Mouse (Mus musculus) forebrain, embryonic 11.5 days (tissue): ENCODE measurements around the gene Rnf19b. TPM values are rescaled to one million over a fixed set of nuclear protein-coding genes. Genes with fewer than 3 reads are reported as not detected.

Experiments
- ATAC-seq: fragments of 200-750 bp; cut with Nextera tagmentation; replicated peaks from 2 replicates; pipeline ENCODE4 v1.8.0; 2017; ENCODE audit warnings: moderate TSS enrichment; ENCODE audit not compliant: low FRiP score
- DNase-seq: peaks from one replicate; pipeline ENCODE4 v3.0.0-alpha.2; 2017; ENCODE audit warnings: low spot score
- H3K27ac ChIP-seq: fragments of 300-500 bp; sonication (generic); 2 replicates; pipeline ENCODE4 v1.5.1; 2014; ENCODE audit warnings: low read depth, low read length
- H3K27me3 ChIP-seq: fragments of 300-500 bp; sonication (generic); 2 replicates; pipeline ENCODE4 v1.6.1; 2014; ENCODE audit warnings: mild to moderate bottlenecking, low read length, mixed read lengths; ENCODE audit not compliant: control insufficient read depth, insufficient read depth
- H3K36me3 ChIP-seq: fragments of 300-500 bp; sonication (generic); 2 replicates; pipeline ENCODE4 v1.6.1; 2014; ENCODE audit warnings: mild to moderate bottlenecking, low read length, moderate library complexity, mixed read lengths; ENCODE audit not compliant: control insufficient read depth, insufficient read depth
- H3K4me1 ChIP-seq: fragments of 300-500 bp; sonication (generic); replicated peaks from 2 replicates; pipeline ENCODE4 v1.6.1; 2014; ENCODE audit warnings: low read length, mixed read lengths; ENCODE audit not compliant: control insufficient read depth, insufficient read depth
- H3K4me2 ChIP-seq: fragments of 300-500 bp; sonication (generic); 2 replicates; pipeline ENCODE4 v1.6.1; 2014; ENCODE audit warnings: low read depth, mild to moderate bottlenecking, low read length, moderate library complexity, mixed read lengths; ENCODE audit not compliant: severe bottlenecking
- H3K4me3 ChIP-seq: fragments of 300-500 bp; sonication (generic); 2 replicates; pipeline ENCODE4 v1.5.1; 2014; ENCODE audit warnings: low read depth, low read length
- H3K9ac ChIP-seq: fragments of 300-500 bp; sonication (generic); 2 replicates; pipeline ENCODE4 v1.6.1; 2014; ENCODE audit warnings: low read length
- H3K9me3 ChIP-seq: fragments of 300-500 bp; sonication (generic); 2 replicates; pipeline ENCODE4 v1.6.1; 2016; ENCODE audit warnings: low read length, mixed read lengths; ENCODE audit not compliant: control insufficient read depth
- WGBS: fragments of 180-500 bp; shearing (Covaris S2); extraction: QIAGEN DNeasy Blood & Tissue Kit; methylation state at CpG from one replicate; pipeline ENCODE4 v1.1.7; 2014; 5-methylcytosine and 5-hydroxymethylcytosine counted together
- polyA plus RNA-seq: library from polyadenylated mRNA; unstranded; fragments of >200 nt; fragmentation: Nextera tagmentation; extraction: Ambion mirVana; gene quantifications from 2 replicates; pipeline ENCODE4 v1.2.1, GENCODE M21; 2014

Gene Rnf19b
- polyA plus RNA-seq, 1 experiment from 2014 or later = 10.1 TPM

DNA sequence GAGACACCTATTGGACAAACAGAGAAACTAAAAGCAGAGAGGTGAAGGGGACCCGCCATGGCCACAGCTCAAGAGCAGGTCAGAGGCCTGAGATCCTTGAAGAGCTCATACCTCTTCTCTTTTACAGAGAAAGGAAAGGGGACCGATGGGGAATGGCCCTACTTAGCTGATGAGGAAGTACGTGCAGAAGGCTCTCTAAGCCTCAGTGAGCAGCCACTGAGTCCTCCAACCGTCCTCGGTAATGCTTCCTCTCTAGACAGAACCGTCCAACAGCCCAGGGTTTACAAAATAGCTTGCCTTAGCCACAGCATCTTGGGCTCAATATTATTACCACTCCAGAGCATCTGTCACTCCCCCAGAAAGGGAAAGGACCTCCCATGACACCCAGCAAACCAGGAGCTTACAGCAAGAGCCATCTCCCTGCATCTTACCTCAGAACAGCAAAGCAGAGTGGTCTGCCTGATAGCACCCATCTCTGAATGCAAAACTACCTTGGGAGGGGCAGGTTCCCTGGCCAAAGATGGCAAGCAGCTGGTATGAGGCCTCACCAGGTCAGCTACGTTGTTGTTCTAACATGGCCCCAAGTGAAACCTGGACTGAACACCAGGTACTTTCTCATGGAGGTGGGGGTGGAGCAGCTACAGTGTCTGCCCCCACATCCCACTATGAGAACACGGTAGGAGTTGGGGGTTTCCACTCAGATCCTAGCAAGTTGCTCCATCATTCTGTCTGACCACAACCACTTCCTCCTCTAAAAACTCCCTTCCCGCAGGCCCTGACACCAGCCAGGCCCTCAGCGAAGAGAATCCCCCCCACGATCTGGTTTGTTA is 25.7 kb upstream of the Rnf19b start:
- H3K9ac ChIP-seq = no peak overlapping the region
- no peaks in the 10 kb centered on the region for H3K27me3 ChIP-seq
- 80% methylated on average over 11 of the region's 11 CpGs for WGBS
- H3K4me2 ChIP-seq = no peak overlapping the region
- no peak overlapping the region for H3K4me3 ChIP-seq
- no peaks in the 10 kb centered on the region for H3K9me3 ChIP-seq
- no peaks in the 10 kb centered on the region for H3K36me3 ChIP-seq
- DNase-seq (no peak), ATAC-seq (no peak)
- H3K27ac ChIP-seq = no peak overlapping the region
- H3K4me1 ChIP-seq = 0 out of 2 replicates have a peak, but pooled peaks cover 2% of the 10 kb centered on the region

DNA sequence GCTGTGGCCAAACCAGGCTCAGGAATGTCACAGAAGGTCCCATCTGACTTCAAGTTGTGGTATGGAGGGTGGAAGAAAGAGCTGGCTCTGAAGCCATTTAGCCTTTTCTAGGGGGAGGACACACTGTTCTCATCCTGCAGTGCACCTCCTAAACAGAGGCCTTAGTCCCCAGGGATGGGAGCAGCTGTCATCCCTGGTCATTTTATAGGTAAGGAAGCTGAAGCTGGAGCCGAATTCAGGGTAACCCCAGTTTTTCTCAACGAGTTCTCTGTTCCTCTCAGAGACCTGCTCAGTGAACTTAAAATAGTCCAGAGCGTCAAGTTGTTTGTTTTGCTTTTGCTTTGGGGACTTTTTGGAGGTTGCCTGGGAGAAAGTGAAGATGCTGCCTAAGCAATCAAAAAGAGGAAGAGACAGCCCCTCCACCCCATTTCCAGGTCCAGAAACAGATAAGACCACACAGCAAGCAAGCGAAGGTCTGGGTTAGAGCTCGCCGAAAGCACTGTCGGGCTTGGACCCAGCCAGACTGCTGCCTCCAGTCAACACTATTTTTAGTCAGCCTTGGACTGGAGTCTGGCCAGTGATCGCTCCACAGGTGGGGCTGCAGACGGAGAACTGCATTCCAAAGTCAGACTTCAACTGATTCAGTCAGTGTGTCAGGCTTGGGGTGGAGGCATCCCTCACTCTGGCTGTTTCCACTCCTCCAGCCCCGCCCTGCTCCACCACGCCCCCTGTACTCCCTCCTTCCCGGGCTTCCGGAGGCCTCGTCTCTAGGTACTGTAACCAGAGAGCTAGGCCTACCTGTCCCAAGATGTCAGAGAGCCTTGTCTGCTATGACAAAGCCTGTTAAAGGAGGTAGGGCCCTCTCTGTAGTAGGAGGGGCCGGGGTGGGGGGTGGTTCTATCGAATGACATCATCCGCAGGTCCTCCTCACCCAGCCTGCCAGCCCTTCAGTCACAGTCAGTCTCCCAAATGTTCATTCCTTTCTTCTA is 24.8 kb upstream of the Rnf19b start:
- Histone ChIP-seq H3K4me2 (no peak overlapping the region), H3K4me3 (no peak overlapping the region), H3K9ac (peak overlapping the region; percentile 14; the same call in 1 of the 2 replicates), H3K36me3 (no peaks in the 10 kb centered on the region), H3K9me3 (no peaks in the 10 kb centered on the region), H3K27me3 (no peaks in the 10 kb centered on the region), H3K4me1 (0 out of 2 replicates have a peak, but pooled peaks cover 2% of the 10 kb centered on the region), H3K27ac (no peak overlapping the region)
- 32% methylated on average over 17 of the region's 17 CpGs for WGBS
- DNase-seq = peak; percentile 70
- no peak for ATAC-seq

DNA sequence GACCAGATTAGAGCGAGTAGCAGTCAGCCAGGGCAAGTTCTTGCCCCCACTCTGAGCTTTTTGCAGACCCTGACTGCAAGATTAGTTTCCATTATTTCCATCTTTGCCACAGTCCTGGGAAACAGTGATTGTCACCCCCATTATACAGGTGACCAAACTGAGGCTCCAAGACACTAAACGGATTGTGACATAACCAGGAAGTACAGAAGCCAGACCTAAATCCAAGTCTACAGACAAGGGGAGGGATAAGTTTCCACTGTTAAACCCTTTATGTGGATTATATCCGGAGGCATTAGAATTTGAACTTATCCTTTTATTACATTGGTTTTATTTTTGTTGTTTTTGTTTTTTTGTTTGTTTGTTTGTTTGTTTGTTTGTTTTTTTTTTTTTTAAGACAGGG is 23.8 kb upstream of the Rnf19b start:
- 93% methylated on average over 3 of the region's 3 CpGs for WGBS
- no peak for DNase-seq
- Histone ChIP-seq H3K9ac (no peak overlapping the region), H3K4me3 (no peak overlapping the region), H3K36me3 (no peaks in the 10 kb centered on the region), H3K9me3 (no peaks in the 10 kb centered on the region), H3K27ac (no peak overlapping the region), H3K27me3 (no peaks in the 10 kb centered on the region), H3K4me2 (no peak overlapping the region), H3K4me1 (0 out of 2 replicates have a peak, but pooled peaks cover 2% of the 10 kb centered on the region)
- no peak for ATAC-seq

DNA sequence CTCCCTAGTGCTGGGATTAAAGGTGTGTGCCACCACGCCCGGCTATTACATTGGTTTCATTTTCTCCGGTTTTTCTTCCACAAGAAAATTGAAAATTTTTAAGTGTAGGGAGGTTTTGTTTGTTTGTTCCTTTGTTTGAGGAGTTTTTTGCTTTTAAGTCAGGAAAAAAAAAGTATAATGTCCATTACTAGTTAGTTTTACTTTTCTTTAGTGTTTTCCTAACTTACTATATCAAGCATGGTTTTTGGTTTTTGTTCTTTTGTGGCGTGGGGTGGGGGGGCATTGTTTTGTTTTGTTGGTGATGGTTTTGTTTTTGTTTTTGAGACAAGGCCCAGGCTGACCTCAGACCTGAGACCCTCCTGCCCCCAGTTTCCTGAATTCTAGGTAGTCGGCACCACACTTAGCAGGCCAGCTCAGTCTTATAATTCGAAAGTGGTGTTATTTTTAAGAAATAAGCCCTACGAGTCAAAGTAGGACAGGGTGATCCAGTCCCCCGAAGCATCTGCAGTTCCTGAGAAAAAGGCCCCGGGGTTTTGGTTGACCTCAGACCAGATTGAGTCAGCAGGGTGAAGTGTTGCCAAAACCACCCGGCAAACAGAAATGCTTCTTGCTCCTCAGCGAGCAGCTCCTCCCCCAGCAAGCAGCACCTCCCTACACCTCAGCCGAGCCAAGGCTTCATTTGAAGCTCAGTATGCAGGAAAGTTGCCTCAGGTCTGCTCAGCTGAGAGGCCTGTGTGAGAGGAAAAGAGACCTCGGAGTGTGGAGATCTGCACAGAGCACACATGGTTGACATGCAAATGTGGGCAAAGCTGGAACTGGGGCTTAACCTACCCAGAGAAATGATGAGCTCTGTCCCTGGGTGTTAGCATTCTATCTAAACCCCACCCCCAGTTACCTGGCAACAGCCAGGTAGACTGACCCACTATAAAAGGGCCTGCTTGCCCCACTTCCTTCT is 23.1 kb upstream of the Rnf19b start:
- ATAC-seq = no peak
- Histone ChIP-seq H3K4me3 (no peak overlapping the region), H3K4me2 (no peak overlapping the region), H3K27ac (no peak overlapping the region), H3K4me1 (0 out of 2 replicates have a peak, but pooled peaks cover 2% of the 10 kb centered on the region), H3K27me3 (no peaks in the 10 kb centered on the region), H3K9me3 (no peaks in the 10 kb centered on the region), H3K36me3 (no peaks in the 10 kb centered on the region), H3K9ac (no peak overlapping the region)
- no peak for DNase-seq
- 57% methylated on average over 13 of the region's 13 CpGs for whole genome bisulfite sequencing

DNA sequence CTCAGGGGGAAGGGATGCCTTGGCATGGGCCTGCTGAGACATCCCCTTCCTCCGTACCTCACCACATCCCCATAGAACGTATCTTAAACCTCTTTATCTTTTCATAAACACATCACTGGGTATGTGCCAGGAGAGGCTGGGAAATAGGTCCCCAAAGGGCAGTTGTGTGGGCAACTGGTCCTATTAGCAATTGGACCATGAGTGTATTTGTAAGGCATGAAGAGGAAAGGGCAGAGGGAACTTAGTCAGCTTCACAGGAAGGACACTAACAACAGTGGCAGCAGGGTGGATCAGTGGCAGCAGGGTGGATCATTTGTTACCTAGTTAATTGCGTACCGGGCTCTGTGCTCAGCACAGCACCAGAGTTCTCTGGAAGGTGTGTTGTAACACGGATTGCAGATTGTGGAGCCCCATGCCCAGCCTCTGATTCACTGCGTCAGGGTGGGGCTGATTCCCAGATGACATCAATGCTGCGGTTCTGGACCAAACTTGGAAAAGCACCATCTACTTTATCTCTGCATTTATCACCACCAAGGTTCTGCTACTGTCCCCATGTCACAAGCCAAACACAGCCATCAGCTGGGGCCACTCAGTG is 22.1 kb upstream of the Rnf19b start:
- Histone ChIP-seq H3K4me2 (no peak overlapping the region), H3K9ac (no peak overlapping the region), H3K4me3 (no peak overlapping the region), H3K36me3 (no peaks in the 10 kb centered on the region), H3K27me3 (no peaks in the 10 kb centered on the region), H3K4me1 (0 out of 2 replicates have a peak, but pooled peaks cover 2% of the 10 kb centered on the region), H3K9me3 (no peaks in the 10 kb centered on the region), H3K27ac (no peak overlapping the region)
- WGBS = 74% methylated on average over 7 of the region's 7 CpGs
- ATAC-seq (no peak), DNase-seq (no peak)

DNA sequence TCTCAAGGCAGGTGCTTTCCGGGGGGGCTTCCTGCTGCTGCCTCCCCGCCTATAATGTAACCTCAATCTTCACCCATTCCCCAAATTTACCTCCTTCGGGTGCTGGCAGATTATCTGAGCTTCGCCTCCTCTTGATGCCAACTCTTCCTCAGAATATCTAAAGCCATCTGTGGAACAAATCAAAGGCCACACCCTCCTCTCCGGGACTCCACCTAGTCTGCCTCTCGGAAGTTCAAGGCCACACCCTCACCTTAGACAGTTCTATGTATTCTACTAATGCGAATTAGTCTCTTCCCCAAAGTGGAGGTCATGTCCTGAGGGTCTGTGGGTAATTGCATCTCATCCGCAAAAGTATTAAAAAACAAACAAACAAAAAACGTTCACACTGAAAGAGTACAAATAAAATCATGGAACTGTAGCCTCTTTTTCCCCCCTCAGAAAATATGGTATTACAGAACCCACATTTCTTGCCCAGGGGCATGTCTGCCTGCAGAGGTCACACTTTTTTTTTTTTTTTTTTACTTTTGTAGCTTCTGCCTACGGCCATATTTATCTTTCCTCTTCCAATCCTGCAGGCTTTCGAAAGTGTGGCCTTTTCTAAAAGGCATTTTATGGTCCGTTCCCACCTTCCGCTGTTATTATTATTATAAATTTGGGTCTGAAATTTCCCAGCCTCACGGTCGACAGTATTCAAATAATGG is 10.2 kb upstream of the Rnf19b start:
- 21% methylated on average over 15 of the region's 15 CpGs for WGBS
- H3K9me3 ChIP-seq = no peaks in the 10 kb centered on the region
- H3K27me3 ChIP-seq = peaks cover 17% of the 10 kb centered on the region
- H3K4me2 ChIP-seq = peak overlapping the region; percentile 97
- peaks cover 6% of the 10 kb centered on the region for H3K4me1 ChIP-seq
- ATAC-seq (no peak), DNase-seq (peak; percentile 48)
- H3K4me3 ChIP-seq = peak overlapping the region; percentile 52
- H3K9ac ChIP-seq = peak overlapping the region; percentile 79
- H3K36me3 ChIP-seq = no peaks in the 10 kb centered on the region
- H3K27ac ChIP-seq = peak overlapping the region; percentile 62; the same call in 1 of the 2 replicates

DNA sequence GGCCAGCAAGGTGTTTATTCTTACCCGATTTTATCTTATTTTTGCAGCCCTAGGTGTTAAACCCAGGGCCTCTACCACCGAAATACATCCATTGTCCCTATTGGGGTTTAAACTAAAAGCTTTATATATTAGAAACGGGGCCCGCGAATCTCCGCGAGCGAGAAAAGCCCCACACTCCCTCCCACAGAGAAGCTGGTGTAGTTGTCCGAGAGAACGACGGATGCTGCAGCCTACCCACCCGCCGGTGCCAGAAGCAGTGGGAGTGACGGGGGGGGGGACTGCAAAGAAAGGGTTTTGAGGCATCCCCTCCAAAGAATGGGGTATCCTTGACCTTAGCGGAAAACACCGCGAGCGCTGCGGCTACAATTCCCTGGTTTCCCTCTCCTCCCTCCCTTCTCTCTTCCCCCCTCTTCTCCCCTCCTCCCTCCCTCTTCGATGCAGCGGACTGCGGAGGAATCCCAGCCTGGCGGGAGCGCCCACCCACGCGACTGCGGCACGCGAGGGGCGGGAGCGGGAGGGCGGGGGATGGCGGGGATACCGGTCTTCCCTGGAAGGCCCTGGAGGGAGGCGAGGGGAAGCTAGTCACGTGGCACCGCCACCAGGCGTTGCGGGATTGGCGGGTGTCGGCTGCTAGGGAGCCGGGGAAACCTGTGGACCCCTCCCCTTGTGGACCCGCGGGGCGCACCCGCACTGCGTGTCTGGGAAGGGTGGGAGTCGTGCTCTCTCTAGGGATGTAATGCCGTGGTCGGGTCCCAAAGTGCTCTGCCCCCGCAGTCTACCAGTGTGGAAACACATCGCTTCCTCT is 9.4 kb upstream of the Rnf19b start:
- H3K4me1 ChIP-seq = peaks cover 6% of the 10 kb centered on the region
- peak overlapping the region; percentile 79 for H3K9ac ChIP-seq
- peak overlapping the region; percentile 52 for H3K4me3 ChIP-seq
- DNase-seq (peak; percentile 92), ATAC-seq (peak; percentile 92)
- H3K9me3 ChIP-seq = no peaks in the 10 kb centered on the region
- peak overlapping the region; percentile 62 for H3K27ac ChIP-seq
- peaks cover 17% of the 10 kb centered on the region for H3K27me3 ChIP-seq
- no peaks in the 10 kb centered on the region for H3K36me3 ChIP-seq
- 1% methylated on average over 42 of the region's 52 CpGs for WGBS
- peak overlapping the region; percentile 97 for H3K4me2 ChIP-seq
